Comparison of ENCODE assay signal across 8 mouse cellular contexts in genomic region chr2:60962671-60963421, GRCm38 (mm10). TPM values are rescaled to one million over a fixed set of nuclear protein-coding genes. Genes with fewer than 3 reads are reported as not detected.
A peak's percentile ranks its signal among the peaks of the same experiment; 100 is the strongest.
DNase-seq lines count a peak whose midpoint lies in the region; ATAC-seq lines count a peak whose summit lies in the region.

Rbms1 (minus strand) TSS chr2:60963192.

- peak within 1 kb of the TSS; percentile 81 for H3K4me2 ChIP-seq in intestine, embryonic 15.5 days (replicated peaks)

- ATAC-seq in intestine, embryonic 15.5 days: peak; percentile 75
- ATAC-seq in erythroid progenitor cell, adult 5-6 weeks (replicated peaks; ENCODE audit: low FRiP score, poor library complexity, severe bottlenecking): no peak

- peak within 1 kb of the TSS; percentile 87 for H3K4me3 ChIP-seq in intestine, embryonic 15.5 days (replicated peaks)
- H3K4me3 ChIP-seq in megakaryocyte, embryonic 14.5 days (replicated peaks): peak within 1 kb of the TSS; percentile 95

- DNase-seq in adrenal gland, adult 18-20 months (ENCODE audit: low spot score in 2 of 2): peak; percentile 67 to 70
- peak; percentile 61 for DNase-seq in embryo, embryonic 11.5 days (ENCODE audit: low read depth, low spot score)
- peak; percentile 71 for DNase-seq in gastrocnemius, postnatal 4 days (ENCODE audit: low spot score in 2 of 2)
- DNase-seq in left cerebral cortex, postnatal 10 days (ENCODE audit: extremely low spot score in 1 of 2, low spot score in 2 of 2): peak; percentile 42 to 80
- DNase-seq in right cerebral cortex, postnatal 14 days: peak; percentile 55

- no peaks in the 10 kb centered on the region for H3K9me3 ChIP-seq in intestine, embryonic 15.5 days
- no peaks in the 10 kb centered on the region for H3K9me3 ChIP-seq in megakaryocyte, embryonic 14.5 days

- WGBS in intestine, embryonic 15.5 days: under 1% methylated on average over 49 of the region's 51 CpGs

- H3K4me1 ChIP-seq in intestine, embryonic 15.5 days (replicated peaks): peaks cover 9% of the 10 kb centered on the region; the same call in 1 of the 2 replicates
- peaks cover 21% of the 10 kb centered on the region for H3K4me1 ChIP-seq in megakaryocyte, embryonic 14.5 days

- H3K9ac ChIP-seq in intestine, embryonic 15.5 days: peak within 1 kb of the TSS; percentile 95

- intact Hi-C loops in left cerebral cortex, postnatal 10 days (cut with DNase I): loop anchor here (5.0 kb wide), 1 partner anchor 439 kb away; no protein-coding TSS in a partner anchor

- H3K36me3 ChIP-seq in intestine, embryonic 15.5 days: no peaks in the 10 kb centered on the region
- H3K36me3 ChIP-seq in megakaryocyte, embryonic 14.5 days (replicated peaks; ENCODE audit: low read length): no peaks in the 10 kb centered on the region

- no peaks in the 10 kb centered on the region for H3K27me3 ChIP-seq in intestine, embryonic 15.5 days (replicated peaks)
- peaks cover 57% of the 10 kb centered on the region for H3K27me3 ChIP-seq in megakaryocyte, embryonic 14.5 days (replicated peaks)

- peak within 1 kb of the TSS; percentile 98 for H3K27ac ChIP-seq in intestine, embryonic 15.5 days

RNA-seq across cellular contexts. Expression of gene Rbms1, which starts in this region (rescaled TPM):
- 10 to 100 TPM; 43.4 to 51.9 TPM for total RNA-seq in adrenal gland, adult 18-20 months (2021)
- 10 to 100 TPM; 69.9 to 75.5 TPM for total RNA-seq in gastrocnemius, postnatal 4 days (2021)
- polyA plus RNA-seq in intestine, embryonic 15.5 days (2015; fragmentation: Nextera tagmentation; extraction: Ambion mirVana): 83.3 and 84.3 TPM in 2 replicates
- 10 to 100 TPM; 24.9 to 30.4 TPM for total RNA-seq in left cerebral cortex, postnatal 10 days (2021)
- polyA plus RNA-seq in megakaryocyte, embryonic 14.5 days (2012; ENCODE audit: insufficient read depth, low replicate concordance): 22.6 and 26.7 TPM in 2 replicates
- total RNA-seq in erythroid progenitor cell, adult 5-6 weeks (2015; ENCODE audit: low replicate concordance): 14.4 and 17.2 TPM in 2 replicates
- 5.4 and 17.3 TPM in 2 replicates for total RNA-seq in erythroid progenitor cell, adult 5-6 weeks (2017; ENCODE audit: low replicate concordance)
